In the genomic region with DNA sequence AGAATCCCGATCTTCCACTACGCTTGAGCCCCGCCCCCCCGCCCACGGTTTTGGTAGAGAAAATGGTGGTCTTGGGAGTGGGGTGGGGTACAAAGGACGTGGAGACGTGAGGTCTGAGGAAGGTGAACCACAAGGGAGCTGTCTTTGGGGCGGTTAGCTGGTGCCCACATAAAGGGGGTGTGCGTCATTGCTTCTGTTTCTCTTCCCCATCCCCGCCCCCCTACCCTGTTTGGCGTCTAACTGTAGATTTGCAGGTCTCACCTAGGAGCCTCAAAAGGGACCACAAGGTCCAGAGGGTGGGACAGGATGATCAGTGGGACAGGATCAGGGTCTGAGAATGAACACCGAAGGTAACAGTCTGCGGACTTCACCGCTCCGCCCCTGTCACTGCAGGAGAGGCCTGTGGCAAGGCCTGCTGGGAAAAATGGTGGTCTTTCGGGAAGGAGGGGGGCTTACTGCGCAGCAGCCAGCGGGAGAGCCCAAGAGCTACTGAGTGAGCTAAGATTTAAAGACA, we compare ENCODE assay signal across 8 mouse cellular contexts. TPM values are rescaled to one million over a fixed set of nuclear protein-coding genes. Genes with fewer than 3 reads are reported as not detected.
A peak's percentile ranks its signal among the peaks of the same experiment; 100 is the strongest.
DNase-seq lines count a peak whose midpoint lies in the region; ATAC-seq and TF ChIP-seq lines count a peak whose summit lies in the region.

No protein-coding gene starts in this region.

- H3K4me3 ChIP-seq in ES-E14 (ENCODE audit: insufficient read depth in 1 of 2, low read depth in 1 of 2, low read length in 2 of 2, poor library complexity in 1 of 2, severe bottlenecking in 1 of 2): peak overlapping the region; percentile 67 to 79
- peak overlapping the region; percentile 50 for H3K4me3 ChIP-seq in forebrain, embryonic 13.5 days
- peak overlapping the region; percentile 50 for H3K4me3 ChIP-seq in liver, postnatal 0 days (ENCODE audit: low read depth, low read length)
- peak overlapping the region; percentile 48 for H3K4me3 ChIP-seq in neural tube, embryonic 12.5 days
- H3K4me3 ChIP-seq in thymus, adult 2 months (ENCODE audit: control insufficient read depth, insufficient read depth, low read length): peak overlapping the region; percentile 56

- ATAC-seq in forebrain, embryonic 13.5 days: peak; percentile 93
- ATAC-seq in liver, postnatal 0 days: peak; percentile 45
- ATAC-seq in neural tube, embryonic 12.5 days (ENCODE audit: low FRiP score, low read depth): peak; percentile 91

- H3K27me3 ChIP-seq in forebrain, embryonic 13.5 days: no peaks in the 10 kb centered on the region
- H3K27me3 ChIP-seq in liver, postnatal 0 days (ENCODE audit: insufficient read depth, low read length): peaks cover 7% of the 10 kb centered on the region; the same call in 1 of the 2 replicates
- H3K27me3 ChIP-seq in neural tube, embryonic 12.5 days (replicated peaks): no peaks in the 10 kb centered on the region
- no peaks in the 10 kb centered on the region for H3K27me3 ChIP-seq in thymus, adult 2 months (ENCODE audit: control insufficient read depth, insufficient read depth, low read length)

- no peak overlapping the region for H3K27ac ChIP-seq in ES-E14 (ENCODE audit: insufficient read depth, low read depth, low read length, poor library complexity, severe bottlenecking)
- peak overlapping the region; percentile 87 for H3K27ac ChIP-seq in forebrain, embryonic 13.5 days
- H3K27ac ChIP-seq in liver, postnatal 0 days (ENCODE audit: low read depth): 0 out of 2 replicates have a peak overlapping the region, but pooled peaks have one; percentile 16
- H3K27ac ChIP-seq in neural tube, embryonic 12.5 days: no peak overlapping the region; the same call in none of the 2 replicates
- H3K27ac ChIP-seq in thymus, adult 2 months (ENCODE audit: control insufficient read depth, insufficient read depth, low read length): no peak overlapping the region

- H3K4me2 ChIP-seq in forebrain, embryonic 13.5 days: peak overlapping the region; percentile 62
- H3K4me2 ChIP-seq in liver, postnatal 0 days (ENCODE audit: low read depth, low read length): peak overlapping the region; percentile 67
- H3K4me2 ChIP-seq in neural tube, embryonic 12.5 days (replicated peaks): peak overlapping the region; percentile 59

- in situ Hi-C loops in ES-E14 (cut with MboI; ENCODE audit: low sequenced_read_pairs in 2 of 2, unreplicated experiment in 2 of 2): no loop called here

- peak overlapping the region; percentile 58 for H3K9ac ChIP-seq in ES-E14 (ENCODE audit: insufficient read depth, low read depth, low read length, poor library complexity, severe bottlenecking)
- H3K9ac ChIP-seq in forebrain, embryonic 13.5 days: peak overlapping the region; percentile 75
- peak overlapping the region; percentile 64 for H3K9ac ChIP-seq in liver, postnatal 0 days (replicated peaks)
- H3K9ac ChIP-seq in neural tube, embryonic 12.5 days: peak overlapping the region; percentile 61

- H3K36me3 ChIP-seq in ES-E14 (ENCODE audit: control insufficient read depth, insufficient read depth, low read length, poor library complexity, severe bottlenecking): no peaks in the 10 kb centered on the region
- no peaks in the 10 kb centered on the region for H3K36me3 ChIP-seq in forebrain, embryonic 13.5 days (ENCODE audit: poor library complexity, severe bottlenecking)
- H3K36me3 ChIP-seq in liver, postnatal 0 days (replicated peaks; ENCODE audit: insufficient read depth, low read length): no peaks in the 10 kb centered on the region
- H3K36me3 ChIP-seq in neural tube, embryonic 12.5 days: no peaks in the 10 kb centered on the region
- H3K36me3 ChIP-seq in thymus, adult 2 months (ENCODE audit: control insufficient read depth, insufficient read depth, low read length): no peaks in the 10 kb centered on the region

- TF ChIP-seq POLR2A in thymus, adult 2 months (IDR thresholded peaks at IDR 0.05; ENCODE audit: control insufficient read depth, extremely low read depth, insufficient read depth, low read length, poor library complexity): no peak

- intact Hi-C loops in heart, postnatal 36 days (cut with DNase I): no loop called here

- no peaks in the 10 kb centered on the region for H3K9me3 ChIP-seq in ES-E14 (ENCODE audit: control insufficient read depth, insufficient read depth, low read depth, low read length)
- H3K9me3 ChIP-seq in forebrain, embryonic 13.5 days (replicated peaks): no peaks in the 10 kb centered on the region
- no peaks in the 10 kb centered on the region for H3K9me3 ChIP-seq in liver, postnatal 0 days (ENCODE audit: low read length)
- no peaks in the 10 kb centered on the region for H3K9me3 ChIP-seq in neural tube, embryonic 12.5 days

- DNase-seq in ES-E14 (ENCODE audit: low read depth, low spot score): peak; percentile 19
- peak; percentile 3 for DNase-seq in c-Kit-positive CD71-negative TER-119-negative erythroid progenitor cells, embryonic 14.5 days (ENCODE audit: low read depth)
- DNase-seq in heart, postnatal 36 days: peak; percentile 19 to 34
- DNase-seq in layer of hippocampus, adult 18-20 months (ENCODE audit: low spot score in 2 of 2): peak; percentile 14 to 31
- peak; percentile 15 for DNase-seq in liver, postnatal 0 days
- DNase-seq in thymus, adult 2 months: peak; percentile 22

- no peak for TF ChIP-seq EP300 in liver, postnatal 0 days (IDR thresholded peaks at IDR 0.05; ENCODE audit: low read depth)

- H3K4me1 ChIP-seq in ES-E14 (ENCODE audit: control insufficient read depth in 2 of 2, insufficient read depth in 2 of 2, low read length in 2 of 2, poor library complexity in 1 of 2): no peaks in the 10 kb centered on the region
- no peaks in the 10 kb centered on the region for H3K4me1 ChIP-seq in forebrain, embryonic 13.5 days
- no peaks in the 10 kb centered on the region for H3K4me1 ChIP-seq in liver, postnatal 0 days (ENCODE audit: insufficient read depth)
- no peaks in the 10 kb centered on the region; the same call in 1 of the 2 replicates for H3K4me1 ChIP-seq in neural tube, embryonic 12.5 days
- peaks cover 6% of the 10 kb centered on the region; the same call in 1 of the 2 replicates for H3K4me1 ChIP-seq in thymus, adult 2 months (replicated peaks; ENCODE audit: control insufficient read depth, insufficient read depth, low read length)

- 14% methylated on average over 18 of the region's 18 CpGs for WGBS in forebrain, embryonic 13.5 days
- 20% methylated on average over 16 of the region's 18 CpGs for WGBS in liver, postnatal 0 days (ENCODE audit: insufficient replicate concordance)
- 14% methylated on average over 18 of the region's 18 CpGs for WGBS in neural tube, embryonic 12.5 days
- under 1% methylated on average over 18 of the region's 18 CpGs for WGBS in thymus, adult 2 months

- TF ChIP-seq CTCF in liver, postnatal 0 days (IDR thresholded peaks at IDR 0.05; ENCODE audit: low read depth): no peak
- TF ChIP-seq CTCF in thymus, adult 2 months (IDR thresholded peaks at IDR 0.05; ENCODE audit: borderline replicate concordance, control insufficient read depth, extremely low read depth, insufficient read depth, low read length, poor library complexity): no peak

TF ChIP-seq in ES-E14, 5 proteins besides CTCF, POLR2A, EP300 and RAD21:
- TF ChIP-seq HCFC1 (IDR thresholded peaks at IDR 0.05; ENCODE audit: borderline replicate concordance, insufficient read depth, low read length): no peak
- TF ChIP-seq ZNF384 (IDR thresholded peaks at IDR 0.05; ENCODE audit: low read depth, low read length): no peak
TF ChIP-seq in ES-E14: peak in this region for 0.

RNA-seq across cellular contexts. Expression of gene Tceal1, which starts 0.4 kb away (rescaled TPM):
- 0.53 and 0.67 TPM in 2 replicates for total RNA-seq in ES-E14 (2012; rRNA removed)
- 17.2 and 18.7 TPM in 2 replicates for polyA plus RNA-seq in forebrain, embryonic 13.5 days (2015; fragmentation: Nextera tagmentation; extraction: Ambion mirVana)
- 1 to 10 TPM; 3.8 to 5.0 TPM for total RNA-seq in heart, postnatal 36 days (2021)
- 10 to 100 TPM; 15.8 to 15.9 TPM for total RNA-seq in layer of hippocampus, adult 18-20 months (2021)
- polyA plus RNA-seq in liver, postnatal 0 days (2015; fragmentation: Nextera tagmentation; extraction: Ambion mirVana): 0.96 and 0.97 TPM in 2 replicates
- polyA plus RNA-seq in neural tube, embryonic 12.5 days (2016; fragmentation: Nextera tagmentation; extraction: Ambion mirVana): 12.0 and 12.2 TPM in 2 replicates
- polyA plus RNA-seq in thymus, adult 2 months (2012; rRNA removed): 0.06 and 0.18 TPM in 2 replicates

RNA-seq across cellular contexts. Expression of gene Morf4l2, which starts 35.3 kb away (rescaled TPM):
- total RNA-seq in ES-E14 (2012; rRNA removed): 236 and 337 TPM in 2 replicates
- polyA plus RNA-seq in forebrain, embryonic 13.5 days (2015; fragmentation: Nextera tagmentation; extraction: Ambion mirVana): 547 and 561 TPM in 2 replicates
- 10 to 100 TPM; 89.8 to 91.8 TPM for total RNA-seq in heart, postnatal 36 days (2021)
- 100 to 1,000 TPM; 362 to 377 TPM for total RNA-seq in layer of hippocampus, adult 18-20 months (2021)
- polyA plus RNA-seq in liver, postnatal 0 days (2015; fragmentation: Nextera tagmentation; extraction: Ambion mirVana): 150 and 163 TPM in 2 replicates
- 531 and 541 TPM in 2 replicates for polyA plus RNA-seq in neural tube, embryonic 12.5 days (2016; fragmentation: Nextera tagmentation; extraction: Ambion mirVana)
- 27.7 and 37.1 TPM in 2 replicates for polyA plus RNA-seq in thymus, adult 2 months (2012; rRNA removed)

Comparison
In these comparisons a context has a peak if more than half of its experiments do, and no peak if none do; other contexts are left out.
1. H3K27ac ChIP-seq: peak in forebrain, embryonic 13.5 days (single experiment) and liver, postnatal 0 days (single experiment); none in ES-E14 (single experiment), neural tube, embryonic 12.5 days (single experiment) and thymus, adult 2 months (single experiment).
2. Peak in every context shown above with its lines, with median percentiles within 50 percentile points of each other: DNase-seq, H3K4me3 ChIP-seq, H3K9ac ChIP-seq, ATAC-seq and H3K4me2 ChIP-seq.